ENCODE assay signal across 32 mouse cellular contexts in genomic region chr5:52998097-52998760, GRCm38 (mm10). TPM values are rescaled to one million over a fixed set of nuclear protein-coding genes. Genes with fewer than 3 reads are reported as not detected.
A peak's percentile ranks its signal among the peaks of the same experiment; 100 is the strongest.
DNase-seq lines count a peak whose midpoint lies in the region; ATAC-seq lines count a peak whose summit lies in the region.
"Had no signal": no experiment of that assay in that cellular context is flagged by ENCODE, and none has a peak within 500 bp of the region (broad histone marks: within the 10 kb centered on the region; RNA-seq: fewer than 3 reads in every experiment).

No protein-coding gene starts in this region.

- H3K27ac ChIP-seq in intestine, embryonic 15.5 days = no peak overlapping the region
- peak overlapping the region; percentile 49; the same call in 1 of the 2 replicates for H3K27ac ChIP-seq in intestine, embryonic 16.5 days (ENCODE audit: low read length)
- H3K27ac ChIP-seq in liver, embryonic 16.5 days (ENCODE audit: low read length) = peak overlapping the region; percentile 50
- H3K27ac ChIP-seq: embryonic facial prominence, embryonic 13.5 days; heart, embryonic 10.5 days; hindbrain, embryonic 15.5 days; macrophage; midbrain, embryonic 10.5 days; stomach, embryonic 15.5 days had no signal

- 80% methylated on average over 6 of the region's 6 CpGs for whole genome bisulfite sequencing in intestine, embryonic 15.5 days
- WGBS in intestine, embryonic 16.5 days = 75% methylated on average over 6 of the region's 6 CpGs
- 51% methylated on average over 6 of the region's 6 CpGs for WGBS in liver, embryonic 16.5 days (ENCODE audit: insufficient replicate concordance)

- no peak overlapping the region for H3K4me3 ChIP-seq in intestine, embryonic 15.5 days (replicated peaks)
- no peak overlapping the region for H3K4me3 ChIP-seq in intestine, embryonic 16.5 days (ENCODE audit: low read length)
- H3K4me3 ChIP-seq in liver, embryonic 16.5 days (ENCODE audit: low read depth, low read length) = no peak overlapping the region
- H3K4me3 ChIP-seq: embryonic facial prominence, embryonic 13.5 days; heart, embryonic 10.5 days; hindbrain, embryonic 15.5 days; midbrain, embryonic 10.5 days; myocyte; stomach, embryonic 15.5 days had no signal

- H3K9ac ChIP-seq in intestine, embryonic 15.5 days = no peak overlapping the region
- no peak overlapping the region for H3K9ac ChIP-seq in intestine, embryonic 16.5 days (ENCODE audit: low read depth, low read length)
- no peak overlapping the region for H3K9ac ChIP-seq in liver, embryonic 16.5 days (ENCODE audit: low read depth, low read length)
- H3K9ac ChIP-seq: embryonic facial prominence, embryonic 13.5 days; hindbrain, embryonic 15.5 days; stomach, embryonic 15.5 days had no signal

- 0 out of 2 replicates have a peak, but pooled peaks have one; percentile 23 for ATAC-seq in intestine, embryonic 15.5 days
- 0 out of 2 replicates have a peak, but pooled peaks have one; percentile 16 for ATAC-seq in intestine, embryonic 16.5 days
- ATAC-seq in liver, embryonic 16.5 days (ENCODE audit: low read depth) = peak; percentile 75
- ATAC-seq: activated CD4-positive, CD25-positive, alpha-beta regulatory T cell, adult 4 months; forebrain, embryonic 14.5 days; lung, postnatal 0 days; midbrain, embryonic 16.5 days had no signal

- H3K27me3 ChIP-seq in intestine, embryonic 15.5 days (replicated peaks) = no peaks in the 10 kb centered on the region
- no peaks in the 10 kb centered on the region for H3K27me3 ChIP-seq in intestine, embryonic 16.5 days (replicated peaks; ENCODE audit: control insufficient read depth, insufficient read depth, low read length)
- H3K27me3 ChIP-seq in liver, embryonic 16.5 days (ENCODE audit: control insufficient read depth, insufficient read depth, low read depth, low read length) = no peaks in the 10 kb centered on the region
- H3K27me3 ChIP-seq: embryonic facial prominence, embryonic 13.5 days; hindbrain, embryonic 15.5 days; stomach, embryonic 15.5 days had no signal

- H3K4me2 ChIP-seq in intestine, embryonic 15.5 days (replicated peaks) = no peak overlapping the region
- H3K4me2 ChIP-seq in intestine, embryonic 16.5 days (ENCODE audit: low read depth, low read length) = no peak overlapping the region
- H3K4me2 ChIP-seq in liver, embryonic 16.5 days (ENCODE audit: low read depth, low read length) = no peak overlapping the region
- H3K4me2 ChIP-seq: embryonic facial prominence, embryonic 13.5 days; hindbrain, embryonic 15.5 days; stomach, embryonic 15.5 days had no signal

- 0 out of 2 replicates have a peak, but pooled peaks cover 4% of the 10 kb centered on the region for H3K4me1 ChIP-seq in intestine, embryonic 15.5 days (replicated peaks)
- H3K4me1 ChIP-seq in intestine, embryonic 16.5 days (ENCODE audit: control insufficient read depth, insufficient read depth, low read length) = 0 out of 2 replicates have a peak, but pooled peaks cover 3% of the 10 kb centered on the region
- no peaks in the 10 kb centered on the region; the same call in 1 of the 2 replicates for H3K4me1 ChIP-seq in liver, embryonic 16.5 days (ENCODE audit: control insufficient read depth, low read depth, low read length)
- H3K4me1 ChIP-seq: stomach, embryonic 15.5 days had no signal

- H3K9me3 ChIP-seq in intestine, embryonic 15.5 days = no peaks in the 10 kb centered on the region
- H3K9me3 ChIP-seq in intestine, embryonic 16.5 days (ENCODE audit: control insufficient read depth, low read length) = no peaks in the 10 kb centered on the region
- H3K9me3 ChIP-seq in liver, embryonic 16.5 days (replicated peaks; ENCODE audit: control insufficient read depth, low read length) = no peaks in the 10 kb centered on the region
- H3K9me3 ChIP-seq: embryonic facial prominence, embryonic 13.5 days; heart, embryonic 10.5 days; hindbrain, embryonic 15.5 days; midbrain, embryonic 10.5 days; stomach, embryonic 15.5 days had no signal

- DNase-seq in kidney, postnatal 36 days = peak; percentile 42 to 62
- DNase-seq in left cerebral cortex, adult 9 months (ENCODE audit: low spot score in 2 of 2) = no peak
- DNase-seq in frontal cortex, postnatal 14 days (ENCODE audit: low spot score in 2 of 2) = no peak
- DNase-seq in layer of hippocampus, adult 8-10 months (ENCODE audit: low spot score in 2 of 2) = no peak
- DNase-seq: adrenal gland, adult 8-10 months; cerebellum, adult 18-20 months; cerebellum, postnatal 25 days; embryo, embryonic 11 days; layer of hippocampus, adult 9-11 months; right cerebral cortex, adult 18-20 months; right cerebral cortex, postnatal 4 days; thymus, postnatal 25 days had no signal

- no peaks in the 10 kb centered on the region for H3K36me3 ChIP-seq in intestine, embryonic 15.5 days
- no peaks in the 10 kb centered on the region for H3K36me3 ChIP-seq in intestine, embryonic 16.5 days (ENCODE audit: control insufficient read depth, insufficient read depth, low read length)
- no peaks in the 10 kb centered on the region for H3K36me3 ChIP-seq in liver, embryonic 16.5 days (ENCODE audit: control insufficient read depth, insufficient read depth)
- H3K36me3 ChIP-seq: embryonic facial prominence, embryonic 13.5 days; heart, embryonic 10.5 days; hindbrain, embryonic 15.5 days; midbrain, embryonic 10.5 days; stomach, embryonic 15.5 days had no signal

RNA-seq across cellular contexts. Expression of gene Slc34a2, which starts 39.7 kb away (rescaled TPM):
- polyA plus RNA-seq in intestine, embryonic 15.5 days (2015; fragmentation: Nextera tagmentation; extraction: Ambion mirVana) = 16.3 and 18.3 TPM in 2 replicates
- 29.5 and 51.3 TPM in 2 replicates for polyA plus RNA-seq in intestine, embryonic 16.5 days (2015; fragmentation: Nextera tagmentation; extraction: Ambion mirVana)
- polyA plus RNA-seq in liver, embryonic 16.5 days (2015; fragmentation: Nextera tagmentation; extraction: Ambion mirVana) = 0.07 and 0.21 TPM in 2 replicates
- not detected for total RNA-seq in layer of hippocampus, adult 8-10 months (2022)
- total RNA-seq: adrenal gland, adult 8-10 months; gastrocnemius, adult 8-10 months; granulocyte monocyte progenitor cell, adult 5-6 weeks; hematopoietic stem cell, adult 5-6 weeks; left cerebral cortex, postnatal 36 days; MEL had no signal
- polyA plus RNA-seq: activated CD4-positive, CD25-positive, alpha-beta regulatory T cell, adult 4 months; forebrain, embryonic 14.5 days; heart, embryonic 10.5 days; macrophage; midbrain, embryonic 10.5 days; myocyte; neural tube, embryonic 14.5 days had no signal

Comparison
In these comparisons a context has a peak if more than half of its experiments do, and no peak if none do; other contexts are left out.
1. ATAC-seq: peak in every context shown above with its lines; median percentile 75 in liver, embryonic 16.5 days; 23 in intestine, embryonic 15.5 days; 16 in intestine, embryonic 16.5 days.
2. DNase-seq: peak in kidney, postnatal 36 days (2 of 2); none in left cerebral cortex, adult 9 months (0 of 2), frontal cortex, postnatal 14 days (0 of 2) and layer of hippocampus, adult 8-10 months (0 of 2).
3. RNA of gene Slc34a2, which starts 39.7 kb away (polyA plus RNA-seq): 29.5 to 51.3 TPM in intestine, embryonic 16.5 days and 16.3 to 18.3 TPM in intestine, embryonic 15.5 days; 0.07 to 0.21 TPM in liver, embryonic 16.5 days; every median in the first group is over 10 times any median in the second.